Mouse (Mus musculus) heart, adult 2 months (tissue): Measurements from ENCODE around the gene Cox6b2.

Experiments used
- CTCF ChIP-seq: fragments of 200-600 bp; IDR thresholded peaks from 2 replicates; pipeline ENCODE4 v1.8.1; 2022; ENCODE audit warnings: antibody characterized with exemption, mild to moderate bottlenecking, moderate library complexity
- EP300 ChIP-seq: fragments of 200-500 bp; IDR thresholded peaks from 2 replicates; pipeline ENCODE4 v1.6.1; 2011; ENCODE audit warnings: low read depth, low read length, control low read depth; ENCODE audit not compliant: insufficient read depth
- POLR2A ChIP-seq: fragments of 200-500 bp; IDR thresholded peaks from 2 replicates; pipeline ENCODE4 v1.6.1; 2011; ENCODE audit warnings: mild to moderate bottlenecking, low read depth, low read length, control low read depth; ENCODE audit not compliant: insufficient read depth

- TF ChIP-seq EP300: no peak
- no peak for TF ChIP-seq POLR2A
- no peak for TF ChIP-seq CTCF
Observed at GRCm38 (mm10) chr7:4782759-4783158, 29.9 kb upstream of the Cox6b2 start, which contains the start of the genes Il11 and Tmem190.
